Mouse (Mus musculus) ovary, adult 2 months (tissue): ENCODE results near the gene Slc1a2. TPM values are rescaled to one million over a fixed set of nuclear protein-coding genes. Genes with fewer than 3 reads are reported as not detected.

Experiments
- polyA plus RNA-seq: library from polyadenylated mRNA; depleted of rRNA; stranded (reverse); fragments of >200 nt; gene quantifications from 2 replicates; pipeline ENCODE4 v1.2.3, GENCODE M21; 2012; rRNA removed

Slc1a2 gene
- 0.03 and 0.23 TPM in 2 replicates for polyA plus RNA-seq

DNA sequence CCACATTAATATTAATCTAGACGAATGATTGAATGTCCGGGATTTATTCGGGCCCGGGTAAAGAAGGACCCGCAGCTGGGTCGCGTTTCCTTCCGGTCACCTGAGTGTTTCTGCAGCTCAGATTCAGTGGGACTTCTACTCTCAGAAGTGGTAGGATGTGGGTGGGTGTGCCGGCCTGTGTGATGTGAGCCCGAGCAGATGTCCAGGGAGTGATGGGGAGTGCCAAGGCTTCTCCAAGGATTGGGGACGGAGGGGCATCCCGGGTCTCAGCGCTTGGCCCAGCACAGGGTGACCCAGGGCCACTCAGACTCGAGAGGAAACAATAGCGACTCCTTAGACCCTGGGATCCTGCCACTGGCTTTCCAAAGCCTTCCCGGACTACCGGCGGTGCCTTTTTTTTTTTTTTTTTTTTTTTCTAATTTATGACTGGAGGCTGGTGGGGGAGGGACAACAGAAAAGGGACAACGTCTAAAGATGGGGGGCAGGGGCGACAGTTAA, at the start of gene Slc1a2:
Gene Slc1a2 (plus strand): TSS at position 497 of the 498 bp plus-strand sequence.

Other genes starting within 250 kb of the Slc1a2 start
- 11.0 and 15.9 TPM in 2 replicates for gene Fjx1, start 206.2 kb upstream of the Slc1a2 start, polyA plus RNA-seq
- gene Pamr1, start 108.6 kb upstream of the Slc1a2 start, polyA plus RNA-seq = 11.9 and 25.6 TPM in 2 replicates
- 12.1 and 13.1 TPM in 2 replicates for gene Cd44, start 243.0 kb downstream of the Slc1a2 start, polyA plus RNA-seq